Mouse (Mus musculus) urinary bladder, adult 18-20 months (tissue): ENCODE data around the gene Cyyr1.
"Not testable (repeated sequence)": the region's sequence is repeated elsewhere in the genome, so short reads cannot be mapped to it uniquely, and the experiment has no call there.

Experiments
- DNase-seq, 2 experiments: peaks; one replicate each; pipeline ENCODE4 v3.0.0; 2022; ENCODE audit warnings: low spot score in 2 of 2, mixed read lengths in 2 of 2

Cyyr1 gene

DNA sequence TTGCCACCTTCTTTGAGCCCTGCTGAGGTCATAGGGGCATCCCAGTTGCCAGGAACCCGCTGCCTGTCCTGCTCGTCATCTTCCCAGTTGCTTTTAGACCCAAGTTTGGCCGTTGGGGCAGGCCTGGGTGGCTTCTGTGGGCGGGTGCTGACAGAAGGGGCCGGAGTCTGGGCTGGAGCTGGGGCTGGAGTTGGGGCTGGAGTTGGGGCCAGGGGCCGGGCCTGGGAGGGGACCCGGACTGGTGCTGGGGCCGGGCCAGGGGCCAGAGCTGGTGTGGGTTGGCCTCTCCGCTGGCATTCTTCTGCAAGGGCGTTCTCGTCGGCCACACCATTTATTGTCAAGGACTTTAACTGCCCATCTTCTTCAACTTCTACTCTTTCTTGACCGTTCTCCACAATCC, at the start of gene Cyyr1:
Cyyr1 (minus strand) TSS at position 101 of the 400 bp plus-strand sequence.
- DNase-seq: not testable (repeated sequence)

- no peak for DNase-seq
Observed at GRCm38 (mm10) chr16:85588844-85589243, 35.6 kb upstream of the Cyyr1 start.

DNA sequence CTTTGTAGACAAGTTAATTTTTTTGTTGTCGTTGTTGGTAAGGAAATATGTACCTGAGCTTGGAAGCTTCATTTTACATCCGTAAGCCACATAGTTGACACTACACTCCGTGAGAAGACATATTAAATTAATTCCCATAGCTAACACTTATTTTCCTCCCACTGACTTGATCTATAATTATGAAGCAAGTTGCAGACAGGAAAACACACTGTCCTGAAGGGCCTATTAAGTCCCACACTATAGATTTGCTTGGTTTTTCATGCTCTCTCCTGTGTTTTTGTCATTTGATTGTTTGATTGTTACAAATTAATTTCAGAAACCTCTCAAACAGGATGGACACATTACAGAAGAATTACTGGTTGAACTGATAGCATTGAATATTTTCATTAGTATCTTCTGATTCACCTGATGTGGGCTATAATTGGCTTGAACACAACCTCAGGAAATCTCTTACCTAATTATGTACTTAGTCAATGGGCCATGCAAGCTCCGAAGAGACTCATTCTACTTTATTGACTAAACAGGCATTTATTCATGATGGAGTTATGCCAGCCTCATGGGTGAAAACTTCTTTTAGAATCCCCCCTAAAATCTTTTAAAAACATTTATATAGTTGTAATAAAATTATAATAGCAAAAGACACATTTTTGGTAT, 34.5 kb upstream of the Cyyr1 start:
- DNase-seq: no peak

GRCm38 (mm10) chr16:85566474-85566873, 13.3 kb upstream of the Cyyr1 start:
- no peak for DNase-seq

DNA sequence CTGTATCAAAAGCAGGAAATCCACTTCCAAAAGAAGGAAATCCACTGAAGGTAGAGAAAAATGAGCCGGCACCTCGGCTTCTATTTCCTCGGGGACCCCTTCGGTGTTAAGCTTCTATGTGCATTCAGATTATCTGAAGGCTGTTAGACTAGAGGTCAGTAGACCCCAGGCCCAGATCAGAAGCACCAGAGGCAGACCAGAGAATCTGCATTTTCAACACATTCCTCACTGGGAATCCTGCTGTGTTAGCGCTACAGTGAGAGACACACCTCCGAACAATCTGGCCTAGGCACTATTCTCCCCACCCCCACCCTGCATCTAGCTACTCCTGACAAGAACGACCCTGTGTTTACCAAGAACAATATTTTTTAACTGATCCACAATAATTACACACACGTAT, 641 bp upstream of the Cyyr1 start:
- DNase-seq: no peak

DNA sequence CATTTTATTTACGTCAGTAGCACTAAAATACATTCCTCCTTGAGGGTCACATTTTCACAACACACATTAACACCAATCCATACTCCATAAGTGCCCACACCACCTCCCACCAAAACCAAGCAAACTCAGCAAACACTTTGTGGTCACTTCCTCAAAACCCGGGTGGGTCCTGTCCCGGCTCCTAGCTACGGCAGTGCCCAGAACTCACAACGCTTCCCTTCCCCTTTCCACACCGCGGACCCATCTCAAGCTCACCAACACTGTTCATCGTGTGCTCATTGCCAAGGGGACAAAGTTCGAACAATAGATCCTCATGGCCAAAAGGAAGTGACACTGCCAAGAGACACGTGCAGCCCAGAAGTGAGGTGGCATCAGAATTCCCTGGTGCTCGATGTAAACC, 1.2 kb downstream of the Cyyr1 start:
- DNase-seq: not testable (repeated sequence)

DNA sequence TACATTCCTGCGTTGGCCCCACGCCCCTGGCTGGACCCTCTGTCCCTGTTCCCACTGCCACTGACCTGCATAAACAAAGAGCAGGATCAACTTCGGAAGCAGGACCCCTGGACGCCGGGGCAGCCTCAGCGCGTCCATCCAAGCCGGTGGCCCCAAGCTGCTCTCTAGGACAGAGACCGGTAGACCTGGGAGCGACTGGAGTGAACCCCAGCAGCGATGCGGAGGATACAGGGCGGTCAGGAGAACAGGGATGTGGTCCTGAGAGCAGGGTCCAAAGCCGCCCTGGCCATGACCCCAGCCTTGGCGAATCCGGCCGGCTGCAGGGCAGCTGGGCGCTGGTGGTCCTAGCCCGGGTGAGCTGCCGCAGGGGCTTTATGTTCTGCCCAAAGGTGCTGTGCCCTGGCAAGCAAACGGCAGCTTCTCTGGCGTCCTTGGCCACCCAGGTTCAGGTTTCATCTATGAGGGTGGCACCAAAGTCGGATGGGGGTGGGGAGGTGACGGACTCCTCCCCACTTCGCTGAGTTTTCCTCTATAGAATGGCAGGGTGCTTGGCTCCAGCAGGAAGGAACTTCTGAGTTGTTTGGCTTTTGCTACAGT, 3.1 kb downstream of the Cyyr1 start:
- DNase-seq: no peak

DNA sequence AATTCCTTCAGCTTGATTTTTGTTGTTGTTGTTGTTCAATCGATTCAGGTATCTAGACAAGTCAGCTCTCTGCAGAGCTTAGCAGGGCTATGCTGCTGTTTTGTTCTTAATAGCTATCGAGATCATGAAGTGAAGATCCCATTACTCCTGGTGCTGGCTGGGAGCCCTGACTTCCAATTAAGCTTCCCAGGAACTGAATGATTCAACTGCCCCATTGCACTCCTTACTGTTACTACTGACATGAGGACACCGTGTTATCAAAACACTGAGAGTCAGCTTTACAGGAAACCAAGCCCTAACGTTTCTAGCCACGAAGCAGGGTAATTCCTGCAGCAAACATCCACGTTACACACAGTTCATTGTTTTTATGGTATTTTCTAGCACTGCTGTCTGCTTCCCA, 6.7 kb downstream of the Cyyr1 start:
- no peak for DNase-seq

DNA sequence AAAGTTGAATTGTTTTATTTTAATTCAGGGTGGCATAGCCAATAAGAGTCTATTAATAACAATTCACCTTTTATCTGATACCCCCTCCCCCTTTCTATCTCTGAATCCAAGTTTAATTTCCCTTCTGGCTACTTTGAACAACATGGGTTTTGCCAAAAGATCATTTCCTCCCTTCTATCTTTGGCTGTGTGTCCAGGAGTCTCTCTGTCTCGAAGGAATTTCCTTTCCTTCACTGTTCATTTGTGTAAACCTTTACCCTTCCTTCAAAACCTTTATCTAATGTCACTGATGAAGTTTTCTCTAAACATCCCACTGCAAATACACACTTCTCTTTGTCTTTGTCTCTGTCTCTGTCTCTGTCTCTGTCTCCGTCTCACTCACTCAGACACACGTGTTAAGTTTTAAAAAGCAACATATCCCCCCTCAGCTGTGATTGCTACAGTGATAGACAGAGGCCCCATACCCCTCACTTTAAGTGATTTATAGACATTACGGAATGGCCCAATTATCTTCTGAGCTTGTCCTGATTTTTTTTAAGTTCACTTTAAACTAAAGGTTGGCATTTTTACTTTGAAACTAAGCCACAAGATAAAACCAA, 11.4 kb downstream of the Cyyr1 start:
- no peak for DNase-seq

DNA sequence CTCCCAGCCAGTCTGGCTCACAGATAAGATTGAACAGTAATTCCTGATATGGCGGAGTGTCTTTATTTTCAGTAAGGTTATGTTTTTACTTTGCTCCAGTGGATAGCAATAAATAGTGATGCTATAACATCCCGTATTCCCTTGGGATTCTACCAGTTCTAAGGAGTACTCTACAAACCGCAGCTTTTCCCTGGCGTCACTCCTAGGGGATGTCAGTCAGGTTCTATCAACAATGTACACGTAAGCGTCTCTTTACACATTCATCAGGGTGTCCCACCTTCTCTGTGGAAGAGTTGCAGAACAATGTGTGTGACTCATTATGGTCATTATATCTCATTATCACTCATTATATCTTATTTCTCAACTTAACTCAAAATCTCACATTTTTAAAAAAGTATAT, 12.2 kb downstream of the Cyyr1 start:
- DNase-seq: no peak

DNA sequence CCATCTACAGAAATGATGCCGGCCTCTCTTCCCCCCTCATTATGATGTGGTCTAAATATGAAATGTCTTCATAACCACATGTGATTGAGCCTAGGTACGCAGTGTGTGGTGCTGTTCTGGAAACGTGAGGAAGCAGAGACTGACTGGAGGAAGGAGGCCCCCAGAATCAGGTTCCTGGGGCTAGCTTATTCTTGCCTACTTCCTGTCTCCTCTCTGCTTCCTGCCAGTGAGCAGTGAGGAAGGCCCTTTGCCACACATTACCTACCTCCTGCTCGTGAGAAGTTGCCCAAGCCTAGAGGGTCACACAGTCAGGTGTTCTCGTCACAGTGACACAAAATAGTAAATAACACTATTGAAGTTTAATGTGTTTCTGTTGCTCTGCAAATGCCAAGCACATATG, 14.8 kb downstream of the Cyyr1 start:
- no peak for DNase-seq

DNA sequence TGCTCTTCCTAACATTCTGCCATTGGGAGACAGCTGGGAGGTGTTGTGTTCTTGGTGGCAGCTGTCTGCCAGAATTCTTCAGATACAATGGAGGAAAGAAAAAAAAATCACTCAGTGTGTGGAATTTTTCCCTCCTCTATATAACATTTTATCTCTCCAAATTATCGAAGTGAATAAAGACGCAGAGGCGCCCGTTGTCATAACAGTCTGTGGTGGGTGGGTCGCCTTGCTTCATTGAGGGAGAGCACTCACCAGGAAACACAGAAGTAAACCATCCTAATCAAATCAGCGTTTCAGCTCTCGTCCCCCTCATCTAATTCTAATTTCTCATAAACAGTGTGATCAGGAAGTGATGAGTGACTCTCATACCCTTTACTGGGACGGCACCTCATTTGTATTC, 17.1 kb downstream of the Cyyr1 start:
- DNase-seq: no peak

GRCm38 (mm10) chr16:85527743-85528620, 25.2 kb downstream of the Cyyr1 start:
- DNase-seq: no peak

GRCm38 (mm10) chr16:85524589-85524988, 28.6 kb downstream of the Cyyr1 start:
- no peak for DNase-seq

- no peak for DNase-seq
Observed at GRCm38 (mm10) chr16:85507264-85507663, 45.9 kb downstream of the Cyyr1 start.

- no peak for DNase-seq
Observed at GRCm38 (mm10) chr16:85505108-85505507, 48.1 kb downstream of the Cyyr1 start.

- no peak for DNase-seq
Observed at GRCm38 (mm10) chr16:85503416-85503815, 49.8 kb downstream of the Cyyr1 start.

DNA sequence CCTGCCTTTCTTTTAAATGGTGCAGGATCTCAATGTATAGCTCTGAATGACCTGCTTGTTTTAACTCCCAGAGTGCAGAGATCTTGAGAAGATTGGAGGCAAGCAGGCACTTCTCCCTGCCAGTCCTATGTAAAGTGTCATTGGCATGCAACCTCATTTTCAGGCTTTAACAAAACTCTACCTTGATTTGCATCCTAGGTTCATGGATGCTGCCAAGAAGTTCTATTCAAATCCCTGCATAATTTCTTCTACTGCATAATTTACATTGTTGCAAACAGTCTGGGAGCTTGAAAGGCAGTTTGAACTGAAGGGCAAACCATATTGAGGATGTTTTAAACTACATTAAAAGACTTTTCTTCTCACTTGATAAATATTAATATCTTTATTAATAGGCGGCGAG, 57.4 kb downstream of the Cyyr1 start:
- no peak for DNase-seq

GRCm38 (mm10) chr16:85488105-85488607, 65.0 kb downstream of the Cyyr1 start:
- no peak for DNase-seq

DNA sequence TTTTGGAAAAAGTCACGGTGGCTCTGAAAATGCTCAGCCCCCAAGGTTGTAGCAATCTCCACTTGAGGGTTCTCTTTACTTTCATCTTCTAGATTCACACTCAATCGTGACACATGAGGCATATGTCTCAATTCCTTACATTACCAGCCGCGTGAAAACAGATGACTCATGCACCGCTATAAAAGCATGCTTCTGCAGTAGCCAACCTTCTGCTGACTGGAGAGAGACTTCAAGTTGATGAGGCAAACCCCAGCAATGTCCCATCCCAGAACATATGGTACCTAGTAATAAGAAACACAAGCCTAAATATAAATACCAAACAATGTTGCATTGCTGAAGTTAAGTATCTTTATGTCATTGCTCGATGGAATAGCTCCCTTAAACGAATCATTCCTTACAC, 65.9 kb downstream of the Cyyr1 start:
- DNase-seq: no peak

- DNase-seq: no peak
Observed at GRCm38 (mm10) chr16:85484557-85484956, 68.6 kb downstream of the Cyyr1 start.

- no peak for DNase-seq
Observed at GRCm38 (mm10) chr16:85474552-85475071, 78.6 kb downstream of the Cyyr1 start.
